Mouse (Mus musculus): ENCODE results near the gene Idh2. TPM values are rescaled to one million over a fixed set of nuclear protein-coding genes. Genes with fewer than 3 reads are reported as not detected.

Gene Idh2
- polyA plus RNA-seq, 1 experiment from 2014 or later: 221 TPM

- WGBS (ENCODE audit: insufficient replicate concordance): 57% methylated on average over 10 of the region's 10 CpGs
- Histone ChIP-seq H3K4me3 (ENCODE audit: low read depth, low read length) (no peak overlapping the region), H3K9ac (ENCODE audit: low read depth, low read length) (no peak overlapping the region), H3K27ac (ENCODE audit: low read length) (no peak overlapping the region; the same call in 1 of the 2 replicates), H3K9me3 (replicated peaks; ENCODE audit: control insufficient read depth, low read length) (no peaks in the 10 kb centered on the region), H3K4me2 (ENCODE audit: low read depth, low read length) (no peak overlapping the region), H3K27me3 (ENCODE audit: control insufficient read depth, insufficient read depth, low read depth, low read length) (no peaks in the 10 kb centered on the region), H3K36me3 (ENCODE audit: control insufficient read depth, insufficient read depth) (no peaks in the 10 kb centered on the region; the same call in 1 of the 2 replicates), H3K4me1 (ENCODE audit: control insufficient read depth, low read depth, low read length) (peaks cover 49% of the 10 kb centered on the region)
- no peak for ATAC-seq (ENCODE audit: low read depth)
Measured at GRCm38 (mm10) chr7:80060012-80060778, 55.0 kb downstream of the Idh2 start.

GRCm38 (mm10) chr7:80059064-80059838 is 55.9 kb downstream of the Idh2 start:
- no peak for ATAC-seq (ENCODE audit: low read depth)
- Histone ChIP-seq H3K4me2 (ENCODE audit: low read depth, low read length) (no peak overlapping the region), H3K27ac (ENCODE audit: low read length) (peak overlapping the region; percentile 85), H3K9ac (ENCODE audit: low read depth, low read length) (no peak overlapping the region), H3K9me3 (replicated peaks; ENCODE audit: control insufficient read depth, low read length) (no peaks in the 10 kb centered on the region), H3K4me3 (ENCODE audit: low read depth, low read length) (no peak overlapping the region), H3K27me3 (ENCODE audit: control insufficient read depth, insufficient read depth, low read depth, low read length) (no peaks in the 10 kb centered on the region), H3K4me1 (ENCODE audit: control insufficient read depth, low read depth, low read length) (peaks cover 47% of the 10 kb centered on the region), H3K36me3 (ENCODE audit: control insufficient read depth, insufficient read depth) (no peaks in the 10 kb centered on the region; the same call in 1 of the 2 replicates)
- WGBS (ENCODE audit: insufficient replicate concordance): 37% methylated on average over 13 of the region's 13 CpGs

GRCm38 (mm10) chr7:80058405-80059063 is 56.7 kb downstream of the Idh2 start:
- Histone ChIP-seq H3K4me3 (ENCODE audit: low read depth, low read length) (no peak overlapping the region), H3K9ac (ENCODE audit: low read depth, low read length) (no peak overlapping the region), H3K27ac (ENCODE audit: low read length) (peak overlapping the region; percentile 85), H3K27me3 (ENCODE audit: control insufficient read depth, insufficient read depth, low read depth, low read length) (no peaks in the 10 kb centered on the region), H3K4me2 (ENCODE audit: low read depth, low read length) (no peak overlapping the region), H3K4me1 (ENCODE audit: control insufficient read depth, low read depth, low read length) (peaks cover 46% of the 10 kb centered on the region), H3K9me3 (replicated peaks; ENCODE audit: control insufficient read depth, low read length) (no peaks in the 10 kb centered on the region), H3K36me3 (ENCODE audit: control insufficient read depth, insufficient read depth) (no peaks in the 10 kb centered on the region; the same call in 1 of the 2 replicates)
- no peak for ATAC-seq (ENCODE audit: low read depth)
- 38% methylated on average over 4 of the region's 4 CpGs for WGBS (ENCODE audit: insufficient replicate concordance)

- WGBS (ENCODE audit: insufficient replicate concordance): 35% methylated on average over 14 of the region's 14 CpGs
- H3K9ac ChIP-seq (ENCODE audit: low read depth, low read length): peak overlapping the region; percentile 9; the same call in 1 of the 2 replicates
- ATAC-seq (ENCODE audit: low read depth): peak; percentile 33
- peaks cover 49% of the 10 kb centered on the region for H3K4me1 ChIP-seq (ENCODE audit: control insufficient read depth, low read depth, low read length)
- no peaks in the 10 kb centered on the region for H3K27me3 ChIP-seq (ENCODE audit: control insufficient read depth, insufficient read depth, low read depth, low read length)
- no peaks in the 10 kb centered on the region; the same call in 1 of the 2 replicates for H3K36me3 ChIP-seq (ENCODE audit: control insufficient read depth, insufficient read depth)
- H3K4me3 ChIP-seq (ENCODE audit: low read depth, low read length): no peak overlapping the region
- peak overlapping the region; percentile 85 for H3K27ac ChIP-seq (ENCODE audit: low read length)
- H3K9me3 ChIP-seq (replicated peaks; ENCODE audit: control insufficient read depth, low read length): no peaks in the 10 kb centered on the region
- no peak overlapping the region for H3K4me2 ChIP-seq (ENCODE audit: low read depth, low read length)
Measured at GRCm38 (mm10) chr7:80057781-80058180, 57.4 kb downstream of the Idh2 start.

GRCm38 (mm10) chr7:80057002-80057691 is 58.0 kb downstream of the Idh2 start:
- ATAC-seq (ENCODE audit: low read depth): peak; percentile 76
- Histone ChIP-seq H3K4me1 (ENCODE audit: control insufficient read depth, low read depth, low read length) (peaks cover 49% of the 10 kb centered on the region), H3K27me3 (ENCODE audit: control insufficient read depth, insufficient read depth, low read depth, low read length) (no peaks in the 10 kb centered on the region), H3K36me3 (ENCODE audit: control insufficient read depth, insufficient read depth) (no peaks in the 10 kb centered on the region), H3K9me3 (replicated peaks; ENCODE audit: control insufficient read depth, low read length) (no peaks in the 10 kb centered on the region), H3K4me2 (ENCODE audit: low read depth, low read length) (peak overlapping the region; percentile 25; the same call in 1 of the 2 replicates), H3K4me3 (ENCODE audit: low read depth, low read length) (no peak overlapping the region), H3K9ac (ENCODE audit: low read depth, low read length) (no peak overlapping the region; the same call in 1 of the 2 replicates), H3K27ac (ENCODE audit: low read length) (peak overlapping the region; percentile 85)
- WGBS (ENCODE audit: insufficient replicate concordance): 39% methylated on average over 4 of the region's 4 CpGs

GRCm38 (mm10) chr7:80055781-80056180 is 59.4 kb downstream of the Idh2 start:
- H3K9ac ChIP-seq (ENCODE audit: low read depth, low read length): no peak overlapping the region

GRCm38 (mm10) chr7:80053147-80053546 is 62.0 kb downstream of the Idh2 start:
- no peak overlapping the region for H3K9ac ChIP-seq (ENCODE audit: low read depth, low read length)
- H3K36me3 ChIP-seq (ENCODE audit: control insufficient read depth, insufficient read depth): no peaks in the 10 kb centered on the region
- H3K9me3 ChIP-seq (replicated peaks; ENCODE audit: control insufficient read depth, low read length): no peaks in the 10 kb centered on the region
- no peak overlapping the region for H3K27ac ChIP-seq (ENCODE audit: low read length)
- H3K4me3 ChIP-seq (ENCODE audit: low read depth, low read length): no peak overlapping the region
- no peak overlapping the region for H3K4me2 ChIP-seq (ENCODE audit: low read depth, low read length)
- 71% methylated on average over 9 of the region's 9 CpGs for WGBS (ENCODE audit: insufficient replicate concordance)
- H3K27me3 ChIP-seq (ENCODE audit: control insufficient read depth, insufficient read depth, low read depth, low read length): no peaks in the 10 kb centered on the region
- no peak for ATAC-seq (ENCODE audit: low read depth)
- H3K4me1 ChIP-seq (ENCODE audit: control insufficient read depth, low read depth, low read length): peaks cover 45% of the 10 kb centered on the region

More at GRCm38 (mm10) chr7:80055781-80056180, 59.4 kb downstream of the Idh2 start:
- H3K4me2 ChIP-seq (ENCODE audit: low read depth, low read length): no peak overlapping the region
- no peaks in the 10 kb centered on the region for H3K27me3 ChIP-seq (ENCODE audit: control insufficient read depth, insufficient read depth, low read depth, low read length)
- WGBS (ENCODE audit: insufficient replicate concordance): 45% methylated on average over 12 of the region's 12 CpGs
- H3K9me3 ChIP-seq (replicated peaks; ENCODE audit: control insufficient read depth, low read length): no peaks in the 10 kb centered on the region
- no peaks in the 10 kb centered on the region for H3K36me3 ChIP-seq (ENCODE audit: control insufficient read depth, insufficient read depth)
- 0 out of 2 replicates have a peak overlapping the region, but pooled peaks have one; percentile 3 for H3K27ac ChIP-seq (ENCODE audit: low read length)
- H3K4me1 ChIP-seq (ENCODE audit: control insufficient read depth, low read depth, low read length): peaks cover 53% of the 10 kb centered on the region
- H3K4me3 ChIP-seq (ENCODE audit: low read depth, low read length): no peak overlapping the region
- no peak for ATAC-seq (ENCODE audit: low read depth)

- Histone ChIP-seq H3K4me2 (ENCODE audit: low read depth, low read length) (no peak overlapping the region), H3K4me1 (ENCODE audit: control insufficient read depth, low read depth, low read length) (peaks cover 38% of the 10 kb centered on the region), H3K36me3 (ENCODE audit: control insufficient read depth, insufficient read depth) (no peaks in the 10 kb centered on the region), H3K9me3 (replicated peaks; ENCODE audit: control insufficient read depth, low read length) (no peaks in the 10 kb centered on the region), H3K27me3 (ENCODE audit: control insufficient read depth, insufficient read depth, low read depth, low read length) (no peaks in the 10 kb centered on the region), H3K27ac (ENCODE audit: low read length) (no peak overlapping the region), H3K9ac (ENCODE audit: low read depth, low read length) (no peak overlapping the region), H3K4me3 (ENCODE audit: low read depth, low read length) (no peak overlapping the region)
- no peak for ATAC-seq (ENCODE audit: low read depth)
- WGBS (ENCODE audit: insufficient replicate concordance): 59% methylated on average over 11 of the region's 11 CpGs
Measured at GRCm38 (mm10) chr7:80052261-80052660, 62.9 kb downstream of the Idh2 start.
